Mouse (Mus musculus): ENCODE measurements around the gene Vstm2b. TPM values are rescaled to one million over a fixed set of nuclear protein-coding genes. Genes with fewer than 3 reads are reported as not detected.

Gene Vstm2b
- not detected for total RNA-seq (2023)

GRCm38 (mm10) chr7:40898096-40898710 is at the start of gene Vstm2b:
TSS of gene Vstm2b (plus strand) at chr7:40898328.

Other genes starting within 250 kb of the Vstm2b start
- not detected for gene 4930433I11Rik, start 89.2 kb downstream of the Vstm2b start, total RNA-seq (2023)
- not detected for gene Gm4884, start 134.4 kb downstream of the Vstm2b start, total RNA-seq (2023)

Data from neutrophil, adult 83 days (primary cell).